Mouse (Mus musculus): Measurements from ENCODE around the gene Nuak2.
"Not testable (repeated sequence)": the region's sequence is repeated elsewhere in the genome, so short reads cannot be mapped to it uniquely, and the experiment has no call there.

The Nuak2 gene

GRCm38 (mm10) chr1:132327477-132327876 is 11.6 kb downstream of the Nuak2 start:
- DNase-seq (ENCODE audit: low spot score) = no peak

DNA sequence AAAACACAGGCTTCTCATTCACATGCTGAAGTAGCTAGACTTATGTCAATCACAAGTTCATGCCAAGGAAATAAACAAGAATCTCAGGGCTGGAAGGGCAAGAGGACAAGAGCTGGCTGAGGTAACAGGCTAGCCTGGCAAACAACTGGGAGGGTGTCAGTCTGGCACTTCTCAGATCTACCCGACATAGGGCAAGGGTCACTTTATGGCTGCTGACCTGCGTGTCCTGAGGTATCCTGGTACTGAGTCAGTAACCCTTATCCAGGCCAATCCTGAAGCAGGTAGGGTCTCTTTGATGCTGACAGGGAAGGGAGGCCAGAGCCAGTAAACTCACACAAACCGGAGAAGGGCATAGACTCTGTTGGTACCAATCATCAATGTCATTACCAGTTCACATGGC is 12.6 kb downstream of the Nuak2 start:
- no peak for DNase-seq (ENCODE audit: low spot score)

GRCm38 (mm10) chr1:132329656-132330055 is 13.7 kb downstream of the Nuak2 start:
- DNase-seq (ENCODE audit: low spot score) = no peak

DNA sequence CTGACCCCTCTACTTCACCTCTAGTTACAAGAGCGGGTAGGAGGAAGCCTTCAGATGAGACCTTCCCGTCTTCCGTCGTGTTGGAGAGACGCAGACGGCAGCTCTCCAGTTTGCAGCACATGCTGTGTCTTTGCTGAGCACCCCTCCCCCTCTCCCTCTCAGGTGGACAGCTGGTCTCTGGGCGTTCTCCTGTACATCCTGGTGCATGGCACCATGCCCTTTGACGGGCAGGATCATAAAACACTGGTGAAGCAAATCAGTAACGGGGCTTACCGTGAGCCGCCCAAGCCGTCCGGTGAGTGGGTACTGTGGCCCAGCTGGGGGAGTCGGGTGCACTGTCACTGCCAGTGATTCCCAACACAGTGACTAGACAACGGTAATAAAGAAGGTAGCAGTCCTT is 14.5 kb downstream of the Nuak2 start:
- no peak for DNase-seq (ENCODE audit: low spot score)

- DNase-seq (ENCODE audit: low spot score) = no peak
Observed at GRCm38 (mm10) chr1:132331283-132331682, 15.4 kb downstream of the Nuak2 start.

- no peak for DNase-seq (ENCODE audit: low spot score)
Observed at GRCm38 (mm10) chr1:132333201-132333600, 17.3 kb downstream of the Nuak2 start.

DNA sequence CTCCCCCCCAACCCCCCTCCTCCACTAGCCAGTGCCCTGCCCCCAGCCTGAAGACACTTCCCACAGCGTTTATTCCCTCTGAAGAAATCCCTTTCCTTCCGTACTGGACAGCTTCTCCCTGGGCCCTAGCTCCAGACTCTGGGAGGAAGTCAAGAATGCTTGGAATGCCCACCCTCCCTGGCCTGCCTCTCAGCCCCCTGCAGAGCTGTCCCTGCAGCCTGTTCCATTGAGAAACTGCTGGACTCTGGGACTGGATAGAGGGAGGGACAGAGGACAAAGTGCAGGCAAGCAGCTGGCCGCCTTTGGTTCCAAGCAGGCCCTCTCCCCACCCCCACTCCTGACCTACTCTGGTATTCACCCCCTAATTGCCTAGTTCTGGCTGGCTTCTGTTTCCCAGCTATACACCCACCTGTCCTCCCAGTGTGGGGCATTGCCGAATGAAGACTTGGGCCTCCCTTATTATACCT is 17.8 kb downstream of the Nuak2 start:
- peak; percentile 88 for DNase-seq (ENCODE audit: low spot score)

DNA sequence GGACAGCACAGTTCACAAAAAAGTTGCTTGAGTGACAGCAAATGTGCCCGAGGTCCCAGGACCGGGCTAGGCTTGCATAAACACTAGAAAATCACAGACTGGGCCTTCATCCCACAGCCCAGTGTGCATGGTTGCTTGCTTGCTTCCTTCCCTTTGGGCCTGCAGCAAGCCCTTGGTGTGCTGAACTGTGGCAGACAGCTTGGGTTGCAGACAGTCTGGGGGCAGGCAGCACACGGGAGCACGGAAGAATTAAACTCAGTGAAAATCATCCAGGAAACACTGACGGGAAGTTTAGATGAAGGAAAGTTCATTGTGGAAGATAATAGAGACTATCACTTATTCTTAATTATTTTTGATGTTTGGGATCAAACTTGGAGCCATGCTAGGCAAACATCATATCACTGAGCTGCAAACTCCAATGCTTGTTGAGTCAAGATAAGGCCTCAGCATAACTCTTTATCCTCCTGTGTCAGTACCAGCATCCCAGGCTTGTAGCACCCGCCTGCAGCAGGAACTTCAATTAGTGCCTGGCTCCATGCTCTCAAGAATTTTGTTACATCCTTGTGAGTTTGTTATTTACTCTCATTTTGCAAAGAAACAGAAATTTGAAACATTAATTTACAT is 18.4 kb downstream of the Nuak2 start:
- DNase-seq (ENCODE audit: low spot score) = no peak

- DNase-seq (ENCODE audit: low spot score) = peak; percentile 63
Observed at GRCm38 (mm10) chr1:132335378-132335965, 19.5 kb downstream of the Nuak2 start.

- no peak for DNase-seq (ENCODE audit: low spot score)
Observed at GRCm38 (mm10) chr1:132336921-132337320, 21.0 kb downstream of the Nuak2 start.

DNA sequence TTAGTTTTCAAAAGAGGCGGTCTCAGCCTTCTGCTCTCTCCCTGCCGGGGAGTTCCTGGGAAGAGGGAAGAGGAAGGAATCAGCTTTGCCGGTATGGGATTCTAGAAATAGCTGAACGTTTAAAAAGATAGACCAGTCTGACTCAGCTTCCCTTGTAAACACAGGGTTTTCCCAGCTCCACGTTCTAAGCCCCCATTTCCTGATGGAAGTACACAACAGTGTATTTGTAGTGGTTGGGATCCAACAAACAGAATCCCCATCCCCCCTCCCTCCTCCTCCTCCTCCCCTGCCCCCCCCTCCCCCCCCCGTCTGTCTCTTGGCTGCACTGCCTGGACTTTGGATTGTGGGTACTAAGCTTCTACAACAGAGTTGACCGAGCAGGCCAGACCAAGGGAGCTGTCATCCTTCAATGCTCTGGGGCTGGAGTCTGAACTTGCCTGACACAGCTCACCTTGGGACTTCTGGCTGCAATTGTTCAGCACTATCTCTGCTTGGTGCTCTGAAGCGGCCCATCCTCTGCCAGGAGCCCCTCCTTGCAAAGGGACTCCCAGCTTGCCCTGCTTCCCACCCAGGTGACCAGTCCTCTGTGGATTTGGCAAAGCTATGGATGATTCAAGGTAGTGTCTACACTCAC is 22.2 kb downstream of the Nuak2 start:
- no peak for DNase-seq (ENCODE audit: low spot score)

DNA sequence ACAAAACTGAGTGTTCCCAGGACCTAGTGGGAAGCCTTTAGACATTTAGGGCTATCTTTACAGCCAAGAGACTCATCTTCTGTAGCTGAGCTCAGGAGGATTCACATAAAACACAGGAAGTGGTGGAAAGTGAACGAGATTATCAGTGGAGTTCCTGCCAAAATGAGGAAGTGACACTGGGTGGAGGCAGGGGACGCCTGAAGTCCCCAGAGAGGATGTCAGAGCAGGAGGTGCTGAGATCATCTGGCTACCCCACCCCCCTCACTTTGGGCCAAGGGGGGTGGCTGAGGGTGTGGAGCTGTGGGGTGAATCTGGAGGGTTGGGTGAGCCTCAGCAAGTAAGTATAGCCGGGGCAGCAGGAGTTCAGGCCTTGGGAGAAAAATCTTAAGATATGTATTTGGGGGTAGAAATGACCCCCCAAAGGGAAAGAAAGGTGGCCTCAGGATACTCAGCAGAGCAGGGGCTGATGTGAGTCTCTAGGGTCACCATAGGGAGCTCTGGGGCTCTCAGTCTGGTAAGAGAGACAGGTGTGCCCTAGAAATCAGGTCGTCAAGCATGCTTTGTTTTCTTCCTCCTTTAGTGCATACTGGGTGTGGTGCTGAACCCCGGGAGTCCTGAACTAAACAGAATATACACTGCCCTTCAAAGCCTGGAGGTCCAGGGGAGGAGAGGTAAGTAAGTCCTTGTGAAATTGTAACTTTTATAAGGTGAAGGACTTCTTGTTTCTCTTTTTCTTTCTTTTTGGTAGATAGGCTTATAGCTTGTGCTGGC is 26.0 kb downstream of the Nuak2 start:
- no peak for DNase-seq (ENCODE audit: low spot score)

- no peak for DNase-seq (ENCODE audit: low spot score)
Observed at GRCm38 (mm10) chr1:132342518-132342917, 26.6 kb downstream of the Nuak2 start.

DNA sequence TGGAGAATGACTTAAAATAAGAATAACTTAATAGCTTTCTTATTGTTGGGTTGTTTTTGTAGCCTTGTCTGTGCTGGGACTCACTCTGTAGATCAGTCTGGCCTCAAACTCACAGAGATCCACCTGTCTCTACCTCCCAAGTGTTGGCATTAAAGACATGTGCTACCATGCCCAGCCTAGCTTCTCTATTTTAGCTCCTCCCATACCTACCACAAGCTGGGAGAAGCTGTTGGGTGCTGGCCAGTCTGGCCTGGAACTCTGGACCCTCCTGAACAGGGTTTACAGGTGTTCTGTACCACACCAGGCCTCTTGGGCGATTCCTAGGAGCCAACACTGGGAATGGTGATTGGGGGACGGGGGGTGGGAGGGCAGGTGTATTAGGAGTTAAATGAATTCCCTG is 27.3 kb downstream of the Nuak2 start:
- no peak for DNase-seq (ENCODE audit: low spot score)

DNA sequence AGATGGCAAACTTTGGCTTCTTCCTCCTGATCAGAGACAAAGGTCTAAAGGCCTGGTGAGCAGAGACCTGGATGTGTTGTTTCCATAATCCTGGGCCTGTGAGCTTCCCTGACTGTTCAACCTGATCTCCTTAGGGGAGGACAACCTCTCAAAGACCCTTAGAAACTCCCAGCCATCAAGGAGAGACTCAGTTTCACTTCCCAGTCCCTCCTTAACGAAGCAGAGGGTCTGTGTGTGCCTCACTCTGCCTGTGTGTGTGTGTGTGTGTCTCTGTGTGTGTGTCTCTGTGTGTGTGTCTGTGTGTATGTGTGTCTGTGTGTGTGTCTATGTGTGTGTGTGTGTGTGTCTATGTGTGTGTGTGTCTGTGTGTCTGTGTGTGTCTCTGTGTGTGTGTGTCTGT is 27.7 kb downstream of the Nuak2 start:
- DNase-seq (ENCODE audit: low spot score) = no peak

GRCm38 (mm10) chr1:132345514-132345913 is 29.6 kb downstream of the Nuak2 start:
- no peak for DNase-seq (ENCODE audit: low spot score)

DNA sequence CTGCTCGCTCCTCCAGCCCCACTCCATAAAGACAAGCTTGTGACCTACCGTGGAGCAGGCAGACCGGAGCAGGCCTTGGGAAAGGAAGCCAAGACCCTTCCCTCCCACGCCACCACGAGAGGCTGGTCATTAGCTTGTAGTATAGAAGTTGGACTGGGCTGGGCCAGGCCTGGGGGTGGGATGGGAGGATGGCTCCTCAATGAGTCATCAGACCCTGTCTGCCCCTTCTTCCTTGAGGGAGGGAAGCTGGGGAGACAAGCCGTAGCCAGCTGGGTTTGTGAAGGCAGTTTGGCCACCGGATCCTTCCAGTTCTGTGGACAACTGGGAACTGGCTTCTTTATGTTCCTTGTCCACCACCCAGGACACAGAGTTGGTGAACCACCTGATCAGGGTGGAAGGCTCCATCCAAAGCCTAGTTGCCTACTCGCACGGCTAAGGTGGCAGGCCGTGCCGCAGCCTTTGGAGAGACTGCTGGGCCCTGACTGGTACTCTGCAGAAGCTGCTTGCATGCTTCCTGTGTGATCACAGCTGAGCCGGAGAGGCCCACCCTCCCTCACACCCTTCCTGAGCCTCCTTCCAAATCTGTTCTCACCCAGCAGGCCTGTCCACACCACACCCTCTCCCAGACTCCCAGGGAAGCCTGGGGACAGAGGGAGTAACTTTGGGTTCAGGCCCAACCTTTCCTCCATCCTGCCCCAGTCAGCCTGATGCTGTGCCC is 30.4 kb downstream of the Nuak2 start:
- DNase-seq (ENCODE audit: low spot score) = no peak

GRCm38 (mm10) chr1:132346951-132347350 is 31.0 kb downstream of the Nuak2 start:
- DNase-seq (ENCODE audit: low spot score) = no peak

DNA sequence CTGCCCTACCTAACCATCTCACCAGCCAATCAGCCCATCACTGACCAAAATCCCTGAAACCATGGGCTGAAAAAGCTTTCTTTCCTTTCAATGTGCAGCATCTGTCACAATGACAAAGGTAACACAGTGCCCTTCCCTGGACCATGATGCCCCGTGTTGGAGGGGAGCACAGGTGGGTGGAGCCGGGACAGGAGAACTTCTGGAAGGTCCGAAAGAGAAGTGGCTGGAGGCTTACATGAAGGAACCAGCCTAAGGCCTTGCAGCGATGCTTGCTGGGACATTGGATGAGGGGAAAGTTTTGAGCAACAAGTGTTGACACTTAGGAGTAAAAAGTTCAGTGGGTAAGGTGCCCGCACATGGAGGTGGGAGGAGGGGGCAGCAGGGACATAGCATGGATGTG is 32.5 kb downstream of the Nuak2 start:
- no peak for DNase-seq (ENCODE audit: low spot score)

DNA sequence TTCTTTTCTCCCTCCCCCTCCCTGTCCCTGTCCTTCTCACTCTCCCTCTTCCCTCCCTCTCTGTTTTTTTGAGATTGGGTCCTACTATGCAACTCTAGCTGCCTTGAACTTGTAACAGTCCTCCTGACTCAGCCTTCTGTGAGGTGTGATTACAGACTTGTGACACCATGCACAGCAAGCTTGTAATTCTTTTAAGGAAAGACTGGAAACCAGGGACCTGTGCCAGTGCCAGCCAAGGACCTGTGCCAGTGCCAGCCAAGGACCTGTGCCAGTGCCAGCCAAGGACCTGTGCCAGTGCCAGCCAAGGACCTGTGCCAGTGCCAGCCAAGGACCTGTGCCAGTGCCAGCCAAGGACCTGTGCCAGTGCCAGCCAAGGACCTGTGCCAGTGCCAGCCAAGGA is 33.1 kb downstream of the Nuak2 start:
- not testable (repeated sequence) for DNase-seq (ENCODE audit: low spot score)

GRCm38 (mm10) chr1:132349601-132350000 is 33.7 kb downstream of the Nuak2 start:
- DNase-seq (ENCODE audit: low spot score) = not testable (repeated sequence)

DNA sequence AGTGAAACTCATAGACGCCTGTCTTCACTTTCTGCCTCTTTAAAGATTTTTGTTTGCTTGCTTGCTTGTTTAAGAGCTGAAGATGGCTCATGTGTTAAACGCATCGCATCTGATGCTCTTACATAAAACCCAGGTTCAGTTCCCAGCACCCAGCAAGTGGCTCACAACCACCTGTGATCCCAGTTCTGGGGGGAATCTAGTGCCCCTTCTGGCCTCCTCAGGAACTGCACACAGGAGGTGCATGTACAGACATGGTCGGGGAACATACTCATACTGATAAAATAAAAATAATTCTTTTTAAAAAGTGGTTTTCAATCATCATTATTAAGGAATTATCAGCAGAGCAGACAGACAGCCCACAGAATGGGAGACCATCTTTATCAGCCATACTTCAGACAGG is 35.1 kb downstream of the Nuak2 start:
- DNase-seq (ENCODE audit: low spot score) = no peak

Data from embryo, embryonic 10.5 days (tissue).